ENCODE assay signal across 17 mouse cellular contexts in genomic region chr7:77138707-77139106, GRCm38 (mm10).
"Had no signal": no experiment of that assay in that cellular context is flagged by ENCODE, and none has a peak within 500 bp of the region (broad histone marks: within the 10 kb centered on the region; RNA-seq: fewer than 3 reads in every experiment).

No protein-coding gene starts in this region.

- DNase-seq: left cerebral cortex, postnatal 4 days; liver; liver, embryonic 13.5 days; liver, postnatal 0 days; lung, adult 18-20 months; lung, adult 2 months; lung, embryonic 14.5 days; lung, postnatal 10 days; lung, postnatal 14 days; lung, postnatal 36 days; lung, postnatal 4 days; midbrain, embryonic 14.5 days had no signal

- ATAC-seq: liver, embryonic 12.5 days; liver, postnatal 0 days; lung, postnatal 0 days; midbrain, embryonic 13.5 days; midbrain, embryonic 15.5 days; midbrain, embryonic 16.5 days had no signal
